Mouse (Mus musculus): ENCODE results near the gene Pld3.

Gene Pld3

DNA sequence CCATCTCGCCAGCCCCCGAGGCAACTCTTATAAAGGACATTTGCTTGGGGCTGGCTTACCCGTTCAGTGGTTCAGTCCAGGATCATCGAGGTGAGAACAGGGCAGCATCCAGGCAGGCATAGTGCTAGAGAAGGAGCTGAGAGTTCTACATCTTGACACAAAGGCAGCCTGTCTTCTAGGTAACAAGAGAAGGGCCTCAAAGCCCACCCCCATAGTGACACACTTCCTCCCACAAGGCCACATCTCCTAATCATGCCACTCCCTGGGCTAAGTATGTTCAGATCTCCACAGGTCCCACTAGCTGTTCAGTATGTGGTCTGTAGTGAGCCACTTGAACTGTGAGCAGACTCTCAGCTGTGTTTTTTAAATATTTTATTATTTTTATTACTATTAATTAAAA, 69.2 kb downstream of the Pld3 start:
- DNase-seq = no peak
